Mouse (Mus musculus) heart, postnatal 0 days (tissue): ENCODE measurements around the gene Hk3.

Source experiments
- CTCF ChIP-seq: IDR thresholded peaks from 2 replicates; pipeline ENCODE4 v1.5.1; 2016; ENCODE audit warnings: antibody characterized with exemption, control low read depth, low read depth
- EP300 ChIP-seq: IDR thresholded peaks from 2 replicates; pipeline ENCODE4 v1.6.1; 2016; ENCODE audit warnings: antibody characterized with exemption, low read depth

GRCm38 (mm10) chr13:54960491-54960890 is 60.7 kb downstream of the Hk3 start:
- no peak for TF ChIP-seq CTCF
- TF ChIP-seq EP300 = no peak
